In genomic region chr17:26115205-26115898, GRCm38 (mm10) we compare ENCODE assay signal across 12 mouse cellular contexts. TPM values are rescaled to one million over a fixed set of nuclear protein-coding genes. Genes with fewer than 3 reads are reported as not detected.
DNase-seq lines count a peak whose midpoint lies in the region; ATAC-seq and TF ChIP-seq lines count a peak whose summit lies in the region.
"Had no signal": no experiment of that assay in that cellular context is flagged by ENCODE, and none has a peak within 500 bp of the region (broad histone marks: within the 10 kb centered on the region; RNA-seq: fewer than 3 reads in every experiment).

No protein-coding gene starts in this region.

- H3K27me3 ChIP-seq in intestine, embryonic 15.5 days (replicated peaks), result peaks cover 58% of the 10 kb centered on the region
- no peaks in the 10 kb centered on the region for H3K27me3 ChIP-seq in kidney, adult 2 months (replicated peaks; ENCODE audit: control insufficient read depth, insufficient read depth, low read length)
- peaks cover 55% of the 10 kb centered on the region for H3K27me3 ChIP-seq in stomach, embryonic 15.5 days (replicated peaks)

- peak overlapping the region; percentile 18 for H3K4me2 ChIP-seq in intestine, embryonic 15.5 days (replicated peaks)
- no peak overlapping the region for H3K4me2 ChIP-seq in stomach, embryonic 15.5 days
- H3K4me2 ChIP-seq: embryonic facial prominence, embryonic 13.5 days; limb, embryonic 13.5 days had no signal

- H3K4me1 ChIP-seq in intestine, embryonic 15.5 days (replicated peaks), result peaks cover 37% of the 10 kb centered on the region
- H3K4me1 ChIP-seq in kidney, adult 2 months (ENCODE audit: control insufficient read depth, insufficient read depth, low read length), result peaks cover 5% of the 10 kb centered on the region
- peaks cover 19% of the 10 kb centered on the region for H3K4me1 ChIP-seq in stomach, embryonic 15.5 days

- H3K9me3 ChIP-seq in intestine, embryonic 15.5 days, result no peaks in the 10 kb centered on the region
- H3K9me3 ChIP-seq in stomach, embryonic 15.5 days, result no peaks in the 10 kb centered on the region
- H3K9me3 ChIP-seq: embryonic facial prominence, embryonic 13.5 days; limb, embryonic 13.5 days had no signal

- TF ChIP-seq POLR2A in kidney, adult 2 months (IDR thresholded peaks at IDR 0.05; ENCODE audit: low read depth, low read length), result peak; percentile 73

- peak; percentile 97 for DNase-seq in kidney, adult 2 months
- peak; percentile 67 to 75 for DNase-seq in lung, adult 18-20 months
- DNase-seq in cerebellum, postnatal 36 days, result no peak
- DNase-seq in embryo, embryonic 10 days (ENCODE audit: low spot score), result no peak
- no peak for DNase-seq in left cerebral cortex, postnatal 4 days
- DNase-seq: cerebellum, adult 9-10 months; forebrain, postnatal 0 days had no signal

- intact Hi-C loops in left cerebral cortex, postnatal 4 days (cut with DNase I), result no loop called here

- H3K4me3 ChIP-seq in intestine, embryonic 15.5 days (replicated peaks), result no peak overlapping the region
- peak overlapping the region; percentile 14; the same call in 1 of the 2 replicates for H3K4me3 ChIP-seq in kidney, adult 2 months (ENCODE audit: insufficient read depth, low read depth, low read length)
- no peak overlapping the region for H3K4me3 ChIP-seq in stomach, embryonic 15.5 days (replicated peaks)
- H3K4me3 ChIP-seq: embryonic facial prominence, embryonic 13.5 days; limb, embryonic 13.5 days; myocyte had no signal

- H3K9ac ChIP-seq in intestine, embryonic 15.5 days, result no peak overlapping the region
- no peak overlapping the region for H3K9ac ChIP-seq in stomach, embryonic 15.5 days
- H3K9ac ChIP-seq: embryonic facial prominence, embryonic 13.5 days; forebrain, postnatal 0 days; limb, embryonic 13.5 days had no signal

- no peak for TF ChIP-seq CTCF in kidney, adult 2 months (conservative IDR thresholded peaks at IDR 0.05; ENCODE audit: insufficient read depth, insufficient read length, low read depth, low read length)

- H3K27ac ChIP-seq in intestine, embryonic 15.5 days, result peak overlapping the region; percentile 71
- H3K27ac ChIP-seq in kidney, adult 2 months (ENCODE audit: insufficient read depth, low read depth, low read length), result peak overlapping the region; percentile 79
- H3K27ac ChIP-seq in stomach, embryonic 15.5 days, result 0 out of 2 replicates have a peak overlapping the region, but pooled peaks have one; percentile 40
- H3K27ac ChIP-seq: embryonic facial prominence, embryonic 13.5 days; limb, embryonic 13.5 days had no signal

- 80% methylated on average over 7 of the region's 7 CpGs for WGBS in intestine, embryonic 15.5 days
- WGBS in kidney, adult 2 months, result 38% methylated on average over 7 of the region's 7 CpGs
- WGBS in stomach, embryonic 15.5 days, result 72% methylated on average over 7 of the region's 7 CpGs

- peak; percentile 9; the same call in 1 of the 2 replicates for ATAC-seq in intestine, embryonic 15.5 days
- no peak for ATAC-seq in stomach, embryonic 15.5 days (ENCODE audit: insufficient read depth, low FRiP score, low read depth)
- ATAC-seq: forebrain, postnatal 0 days had no signal

- H3K36me3 ChIP-seq in intestine, embryonic 15.5 days, result no peaks in the 10 kb centered on the region
- no peaks in the 10 kb centered on the region for H3K36me3 ChIP-seq in kidney, adult 2 months (ENCODE audit: control insufficient read depth, insufficient read depth, low read length)
- no peaks in the 10 kb centered on the region for H3K36me3 ChIP-seq in stomach, embryonic 15.5 days
- H3K36me3 ChIP-seq: embryonic facial prominence, embryonic 13.5 days; limb, embryonic 13.5 days had no signal

RNA-seq across cellular contexts. Expression of gene Tmem8, which starts 2.3 kb away (rescaled TPM):
- polyA plus RNA-seq in intestine, embryonic 15.5 days (2015; fragmentation: Nextera tagmentation; extraction: Ambion mirVana), result 8.7 and 10.9 TPM in 2 replicates
- 431 and 538 TPM in 2 replicates for polyA plus RNA-seq in kidney, adult 2 months (2012; rRNA removed)
- polyA plus RNA-seq in stomach, embryonic 15.5 days (2015; fragmentation: Nextera tagmentation; extraction: Ambion mirVana), result 6.6 and 7.2 TPM in 2 replicates
- 1 to 10 TPM; 7.0 to 7.7 TPM for total RNA-seq in left cerebral cortex, postnatal 4 days (2021)

RNA-seq across cellular contexts. Expression of gene Mrpl28, which starts 7.9 kb away (rescaled TPM):
- polyA plus RNA-seq in intestine, embryonic 15.5 days (2015; fragmentation: Nextera tagmentation; extraction: Ambion mirVana), result 218 and 240 TPM in 2 replicates
- 130 and 137 TPM in 2 replicates for polyA plus RNA-seq in kidney, adult 2 months (2012; rRNA removed)
- polyA plus RNA-seq in stomach, embryonic 15.5 days (2015; fragmentation: Nextera tagmentation; extraction: Ambion mirVana), result 199 and 208 TPM in 2 replicates
- total RNA-seq in left cerebral cortex, postnatal 4 days (2021), result 10 to 100 TPM; 74.2 to 80.5 TPM

RNA-seq across cellular contexts. Expression of gene Nme4, which starts 19.9 kb away (rescaled TPM):
- polyA plus RNA-seq in intestine, embryonic 15.5 days (2015; fragmentation: Nextera tagmentation; extraction: Ambion mirVana), result 96.7 and 107 TPM in 2 replicates
- 36.2 and 45.6 TPM in 2 replicates for polyA plus RNA-seq in kidney, adult 2 months (2012; rRNA removed)
- polyA plus RNA-seq in stomach, embryonic 15.5 days (2015; fragmentation: Nextera tagmentation; extraction: Ambion mirVana), result 86.2 and 88.8 TPM in 2 replicates
- total RNA-seq in left cerebral cortex, postnatal 4 days (2021), result 1 to 10 TPM; 8.9 to 9.6 TPM

RNA-seq across cellular contexts. Expression of gene Axin1, which starts 23.1 kb away (rescaled TPM):
- polyA plus RNA-seq in intestine, embryonic 15.5 days (2015; fragmentation: Nextera tagmentation; extraction: Ambion mirVana), result 14.2 and 17.8 TPM in 2 replicates
- 16.3 and 18.5 TPM in 2 replicates for polyA plus RNA-seq in kidney, adult 2 months (2012; rRNA removed)
- 18.3 and 20.5 TPM in 2 replicates for polyA plus RNA-seq in stomach, embryonic 15.5 days (2015; fragmentation: Nextera tagmentation; extraction: Ambion mirVana)
- 10 to 100 TPM; 37.5 to 37.8 TPM for total RNA-seq in left cerebral cortex, postnatal 4 days (2021)

RNA-seq across cellular contexts. Expression of gene Decr2, which starts 25.2 kb away (rescaled TPM):
- polyA plus RNA-seq in intestine, embryonic 15.5 days (2015; fragmentation: Nextera tagmentation; extraction: Ambion mirVana), result 39.4 and 42.7 TPM in 2 replicates
- polyA plus RNA-seq in kidney, adult 2 months (2012; rRNA removed), result 63.0 and 74.9 TPM in 2 replicates
- 39.3 and 42.0 TPM in 2 replicates for polyA plus RNA-seq in stomach, embryonic 15.5 days (2015; fragmentation: Nextera tagmentation; extraction: Ambion mirVana)
- total RNA-seq in left cerebral cortex, postnatal 4 days (2021), result 10 to 100 TPM; 21.7 to 24.3 TPM

Comparison
In these comparisons a context has a peak if more than half of its experiments do, and no peak if none do; other contexts are left out.
1. DNase-seq: peak in kidney, adult 2 months (single experiment) and lung, adult 18-20 months (2 of 2); none in cerebellum, postnatal 36 days (0 of 2), embryo, embryonic 10 days (single experiment) and left cerebral cortex, postnatal 4 days (single experiment).
2. RNA of gene Tmem8, which starts 2.3 kb away (polyA plus RNA-seq): 431 to 538 TPM in kidney, adult 2 months; 8.7 to 10.9 TPM in intestine, embryonic 15.5 days and 6.6 to 7.2 TPM in stomach, embryonic 15.5 days; every median in the first group is over 10 times any median in the second.
3. Peak in every context shown above with its lines, with median percentiles within 50 percentile points of each other: H3K27ac ChIP-seq.